Mouse (Mus musculus) ES-Bruce4 (cell line): Measurements from ENCODE around the gene Micall1.

ENCODE experiments used
- CTCF ChIP-seq: IDR thresholded peaks from one replicate; pipeline ENCODE4 v1.8.1; 2011; ENCODE audit warnings: low read depth, low read length
- EP300 ChIP-seq: IDR thresholded peaks from 2 replicates; pipeline ENCODE4 v1.6.1; 2011; ENCODE audit warnings: low read depth, low read length; ENCODE audit not compliant: insufficient read depth
- POLR2A ChIP-seq: IDR thresholded peaks from one replicate; pipeline ENCODE4 v1.8.1; 2011; ENCODE audit warnings: low read length; ENCODE audit not compliant: insufficient read depth

- TF ChIP-seq POLR2A (no peak), EP300 (no peak), CTCF (no peak)
Observed at GRCm38 (mm10) chr15:79107966-79108365, 732 bp upstream of the Micall1 start.
